Mouse (Mus musculus) ES-Bruce4 (cell line): Measurements from ENCODE around the gene Olfr411. TPM values are rescaled to one million over a fixed set of nuclear protein-coding genes. Genes with fewer than 3 reads are reported as not detected.
A peak's percentile ranks its signal among the peaks of the same experiment; 100 is the strongest.

Source experiments
- H3K27ac ChIP-seq: 2 replicates; pipeline ENCODE4 v1.5.1; 2012; ENCODE audit warnings: low read length, inconsistent platforms; ENCODE audit not compliant: insufficient read depth
- H3K27me3 ChIP-seq: 2 replicates; pipeline ENCODE4 v1.6.1; 2012; ENCODE audit warnings: mild to moderate bottlenecking, low read length, inconsistent platforms; ENCODE audit not compliant: control insufficient read depth, poor library complexity, insufficient read depth, severe bottlenecking
- H3K36me3 ChIP-seq: 2 replicates; pipeline ENCODE4 v1.6.1; 2012; ENCODE audit warnings: inconsistent platforms, mild to moderate bottlenecking, low read length, moderate library complexity; ENCODE audit not compliant: control insufficient read depth, poor library complexity, insufficient read depth, severe bottlenecking
- H3K4me1 ChIP-seq: one replicate; pipeline ENCODE4 v1.8.1; 2011; ENCODE audit warnings: low read length; ENCODE audit not compliant: control insufficient read depth, insufficient read depth
- H3K4me3 ChIP-seq: 2 replicates; pipeline ENCODE4 v1.5.1; 2011; ENCODE audit warnings: low read depth, mild to moderate bottlenecking, low read length
- H3K9ac ChIP-seq: 2 replicates; pipeline ENCODE4 v1.6.1; 2012; ENCODE audit warnings: low read depth, mild to moderate bottlenecking, inconsistent platforms; ENCODE audit not compliant: poor library complexity, severe bottlenecking
- H3K9me3 ChIP-seq: replicated peaks from 2 replicates; pipeline ENCODE4 v1.6.1; 2012; ENCODE audit warnings: mild to moderate bottlenecking, low read length, inconsistent platforms; ENCODE audit not compliant: control insufficient read depth, poor library complexity, insufficient read depth, severe bottlenecking
- CTCF ChIP-seq: IDR thresholded peaks from one replicate; pipeline ENCODE4 v1.8.1; 2011; ENCODE audit warnings: low read depth, low read length
- EP300 ChIP-seq: IDR thresholded peaks from 2 replicates; pipeline ENCODE4 v1.6.1; 2011; ENCODE audit warnings: low read depth, low read length; ENCODE audit not compliant: insufficient read depth
- POLR2A ChIP-seq: IDR thresholded peaks from one replicate; pipeline ENCODE4 v1.8.1; 2011; ENCODE audit warnings: low read length; ENCODE audit not compliant: insufficient read depth
- polyA plus RNA-seq: library from polyadenylated mRNA; stranded (reverse); fragments of >200 nt; gene quantifications from 2 replicates; pipeline ENCODE4 v1.2.4, GENCODE M21; 2011; ENCODE audit warnings: low read depth; ENCODE audit not compliant: missing spikeins, insufficient read depth, insufficient read length

Gene Olfr411
- polyA plus RNA-seq, 1 experiment: not detected

DNA sequence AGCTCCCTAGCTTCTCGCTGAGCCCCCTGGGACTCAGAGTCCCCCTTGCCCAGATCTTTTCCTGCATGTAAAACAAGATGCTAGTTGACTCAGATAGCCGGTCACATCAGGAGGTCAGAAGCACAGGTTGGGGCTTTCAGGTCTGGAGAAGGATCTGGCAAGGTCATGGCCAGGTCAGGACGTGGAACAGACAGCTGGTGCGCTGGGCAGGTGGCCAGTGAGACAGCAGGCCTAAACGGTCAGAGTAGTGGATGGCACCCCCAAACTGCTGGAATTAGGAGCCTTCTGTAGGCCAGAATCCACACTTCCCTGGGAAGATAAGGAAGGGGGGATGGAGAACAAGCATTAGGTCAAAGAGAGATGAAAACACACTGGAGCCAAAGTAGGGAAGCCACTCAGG, 34.8 kb upstream of the Olfr411 start:
- no peak for TF ChIP-seq POLR2A
- Histone ChIP-seq H3K4me1 (no peaks in the 10 kb centered on the region), H3K9ac (no peak overlapping the region)

DNA sequence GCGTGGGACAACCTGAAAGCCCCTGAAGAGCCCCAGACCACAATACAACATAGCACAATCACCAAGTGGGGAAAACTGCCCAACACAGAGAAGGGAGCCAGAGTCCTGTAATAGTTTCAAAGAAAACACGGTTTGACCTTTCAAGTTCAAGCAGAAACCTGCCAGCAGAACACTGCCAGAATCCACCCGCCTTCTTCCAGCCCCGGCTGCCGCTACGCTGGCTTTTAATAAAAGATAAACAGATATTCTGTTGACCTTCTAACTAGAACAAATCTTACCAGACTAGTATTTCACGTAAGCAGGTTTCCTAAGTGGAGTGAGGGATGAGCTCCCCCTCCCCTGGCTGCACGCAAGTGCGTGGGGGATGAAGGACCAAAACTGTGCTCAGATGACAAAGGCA, 33.2 kb upstream of the Olfr411 start:
- Histone ChIP-seq H3K9me3 (no peaks in the 10 kb centered on the region), H3K9ac (no peak overlapping the region), H3K4me3 (no peak overlapping the region), H3K27ac (no peak overlapping the region), H3K27me3 (no peaks in the 10 kb centered on the region), H3K36me3 (no peaks in the 10 kb centered on the region), H3K4me1 (no peaks in the 10 kb centered on the region)
- TF ChIP-seq EP300 (no peak), POLR2A (no peak), CTCF (no peak)

More for the DNA sequence above, 34.8 kb upstream of the Olfr411 start:
- Histone ChIP-seq H3K9me3 (no peaks in the 10 kb centered on the region), H3K27ac (no peak overlapping the region), H3K27me3 (no peaks in the 10 kb centered on the region), H3K36me3 (no peaks in the 10 kb centered on the region), H3K4me3 (no peak overlapping the region)

DNA sequence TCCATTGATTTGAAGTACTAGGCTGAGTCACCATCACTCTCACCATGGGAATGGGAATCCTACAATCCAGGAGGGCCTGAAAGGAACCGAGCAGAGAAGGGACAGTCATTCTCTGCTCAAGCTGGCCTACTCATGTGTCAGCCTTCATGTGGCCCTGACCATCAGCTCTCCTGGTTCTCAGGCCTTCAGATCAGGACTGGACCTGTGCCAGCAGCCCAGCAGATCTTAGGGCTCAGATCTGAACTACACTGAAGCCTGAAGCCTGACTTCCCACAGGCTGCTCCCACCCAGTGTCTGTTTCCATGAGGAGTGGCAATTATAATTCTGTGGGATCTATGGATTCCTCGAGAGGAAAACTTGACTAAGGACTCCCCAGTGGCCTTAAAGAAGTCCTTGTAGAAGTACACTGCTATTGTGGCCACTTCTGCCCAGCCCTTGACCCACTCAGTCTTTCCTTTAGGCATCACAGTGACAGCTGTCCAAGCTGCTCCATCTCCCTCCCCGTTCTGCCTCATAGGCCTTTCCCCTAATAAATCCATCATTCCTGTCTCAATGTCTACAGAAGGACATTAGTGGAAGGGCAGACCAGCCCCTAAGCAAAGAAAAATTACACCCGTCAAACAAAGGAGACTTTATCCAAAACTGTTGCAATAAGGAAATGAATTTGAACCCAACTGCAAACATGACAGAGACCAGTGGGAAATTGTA, 26.9 kb upstream of the Olfr411 start:
- no peaks in the 10 kb centered on the region for H3K36me3 ChIP-seq
- H3K27ac ChIP-seq: no peak overlapping the region
- H3K4me1 ChIP-seq: no peaks in the 10 kb centered on the region
- no peak overlapping the region for H3K9ac ChIP-seq
- TF ChIP-seq POLR2A: no peak
- TF ChIP-seq CTCF: no peak
- TF ChIP-seq EP300: no peak
- no peaks in the 10 kb centered on the region for H3K9me3 ChIP-seq
- H3K4me3 ChIP-seq: no peak overlapping the region
- no peaks in the 10 kb centered on the region for H3K27me3 ChIP-seq

DNA sequence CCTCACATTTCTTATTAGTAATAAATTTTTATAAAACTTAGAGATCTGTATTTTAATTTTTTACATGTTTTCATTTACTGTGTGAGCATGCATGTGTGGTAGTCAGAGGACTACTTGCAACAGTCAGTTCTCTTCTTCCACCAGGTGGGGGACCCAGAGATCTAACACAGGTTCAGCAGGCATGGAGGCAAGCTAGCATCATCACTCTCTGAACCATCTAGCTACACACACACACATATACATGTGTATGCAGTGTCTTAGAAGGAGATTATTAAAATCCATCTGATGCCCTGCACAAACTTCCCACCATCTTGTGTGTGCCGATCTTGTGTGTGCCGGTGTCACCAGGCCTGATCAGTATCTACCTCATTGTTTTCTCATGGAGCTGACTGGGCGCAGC, 24.4 kb upstream of the Olfr411 start:
- TF ChIP-seq POLR2A (no peak), EP300 (no peak), CTCF (peak; percentile 60)
- no peak overlapping the region for H3K9ac ChIP-seq
- no peaks in the 10 kb centered on the region for H3K4me1 ChIP-seq
- no peaks in the 10 kb centered on the region for H3K9me3 ChIP-seq
- H3K4me3 ChIP-seq: no peak overlapping the region
- no peak overlapping the region for H3K27ac ChIP-seq
- H3K36me3 ChIP-seq: no peaks in the 10 kb centered on the region
- no peaks in the 10 kb centered on the region for H3K27me3 ChIP-seq

DNA sequence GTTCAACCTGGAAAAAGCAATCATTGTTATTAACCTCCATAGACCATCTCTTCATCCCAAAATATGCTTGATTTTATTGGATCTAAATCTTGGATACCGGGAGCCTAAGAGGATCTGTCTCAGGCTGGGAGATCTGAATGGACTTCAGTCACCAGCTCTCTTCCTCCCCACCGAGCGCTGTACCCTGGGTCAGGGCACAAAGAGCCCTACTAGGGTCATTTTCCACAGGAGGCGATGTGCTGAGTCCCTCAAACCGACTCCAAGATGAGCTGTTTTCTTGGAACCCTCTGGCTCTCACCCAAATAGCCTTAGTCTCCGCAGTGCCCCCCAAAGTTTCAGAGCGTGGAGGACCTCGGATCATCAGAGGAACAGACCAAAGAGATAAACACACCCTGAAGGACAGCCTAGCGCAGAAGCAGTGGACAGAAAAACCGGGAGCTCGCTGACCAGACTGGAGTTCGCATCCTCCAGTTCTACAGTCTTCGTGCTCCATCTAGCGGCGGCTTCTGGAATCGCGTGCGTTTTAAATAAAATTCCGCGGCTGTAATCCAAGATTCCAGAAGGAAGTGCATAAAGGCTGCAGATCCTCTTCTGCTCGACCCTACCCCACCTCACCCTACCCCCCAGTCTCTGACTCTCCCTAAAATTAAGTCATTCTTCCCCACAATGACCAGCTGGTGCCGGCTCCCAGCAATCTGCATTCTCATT, 19.1 kb upstream of the Olfr411 start:
- H3K27me3 ChIP-seq: no peaks in the 10 kb centered on the region; the same call in 1 of the 2 replicates
- no peaks in the 10 kb centered on the region for H3K4me1 ChIP-seq
- no peak overlapping the region for H3K4me3 ChIP-seq
- no peak overlapping the region for H3K27ac ChIP-seq
- no peaks in the 10 kb centered on the region for H3K9me3 ChIP-seq
- TF ChIP-seq CTCF: peak; percentile 71
- no peak for TF ChIP-seq EP300
- H3K36me3 ChIP-seq: no peaks in the 10 kb centered on the region
- no peak overlapping the region for H3K9ac ChIP-seq

DNA sequence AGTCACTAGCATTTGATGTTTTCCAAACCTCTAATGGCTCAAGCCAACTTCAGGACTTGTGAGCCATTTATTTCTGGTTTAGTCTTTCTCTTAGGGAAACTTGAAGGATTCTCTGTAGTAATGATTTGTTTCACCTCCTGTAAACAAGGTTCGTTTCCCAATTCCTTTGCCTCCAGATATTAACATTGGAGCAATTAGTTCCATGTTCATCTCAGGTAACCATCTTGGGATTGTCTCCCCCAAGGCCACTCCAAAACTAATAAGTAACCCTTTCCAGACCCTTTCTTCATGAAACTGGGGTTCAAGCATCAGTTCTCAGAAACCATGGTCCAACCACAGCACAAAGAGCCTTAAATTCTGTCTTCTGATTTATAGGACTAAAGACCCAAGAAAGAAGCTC, 9.3 kb upstream of the Olfr411 start, which contains the start of gene Olfr412:
Olfr412 (plus strand) TSS at position 301 of the 400 bp plus-strand sequence.
- Histone ChIP-seq H3K27me3 (no peaks in the 10 kb centered on the region; the same call in 1 of the 2 replicates), H3K9ac (no peak within 1 kb of the TSS), H3K4me3 (no peak within 1 kb of the TSS), H3K27ac (no peak within 1 kb of the TSS), H3K9me3 (no peaks in the 10 kb centered on the region), H3K36me3 (no peaks in the 10 kb centered on the region), H3K4me1 (no peaks in the 10 kb centered on the region)
- TF ChIP-seq POLR2A (no peak), EP300 (no peak), CTCF (no peak)
